Mouse (Mus musculus) monocyte, adult 2 months (primary cell): ENCODE data around the gene Tshz3.

Experiments
- DNase-seq, 2 experiments: peaks; one replicate each; pipeline ENCODE4 v3.0.0; 2022; ENCODE audit warnings: low spot score in 2 of 2, low read depth in 1 of 2

Gene Tshz3

DNA sequence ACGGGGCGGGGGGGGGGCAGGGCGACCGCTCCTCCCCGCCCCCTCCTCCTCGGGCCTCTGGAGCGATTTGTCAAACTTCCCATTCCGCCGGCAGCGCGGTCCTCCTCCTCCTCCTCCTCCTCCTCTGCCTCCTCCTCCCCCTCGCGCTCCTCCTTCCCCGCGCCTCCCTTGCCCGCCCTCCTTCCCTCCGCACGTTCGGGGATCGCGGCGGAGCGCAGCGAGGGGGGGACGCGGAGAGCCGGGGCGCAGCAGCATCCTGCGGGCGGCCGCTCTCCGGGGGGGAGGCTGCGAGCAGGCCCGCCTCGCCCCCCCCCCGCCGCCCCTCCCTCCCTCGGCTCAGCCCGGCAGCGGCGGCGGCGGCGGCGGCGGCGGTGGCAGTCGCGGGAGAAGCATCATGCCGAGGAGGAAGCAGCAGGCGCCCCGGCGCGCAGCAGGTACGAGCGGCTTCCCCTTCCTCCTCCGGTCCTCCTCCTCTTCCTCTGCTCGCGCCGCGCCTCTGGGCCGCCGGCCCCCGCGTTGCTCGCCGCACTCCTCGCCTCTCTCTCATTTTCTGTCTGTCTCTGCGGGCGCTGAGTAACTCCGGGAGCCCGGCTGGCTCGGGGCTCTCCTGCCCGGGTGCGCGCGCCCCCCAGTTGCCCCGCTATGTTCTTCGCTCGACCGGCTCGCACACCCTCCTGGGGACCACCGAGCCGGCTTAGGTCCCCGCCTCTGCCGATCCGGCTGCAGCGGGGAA lies at the start of gene Tshz3:
Gene Tshz3 (plus strand): TSS at position 263 of the 733 bp plus-strand sequence.
- DNase-seq: no peak

DNA sequence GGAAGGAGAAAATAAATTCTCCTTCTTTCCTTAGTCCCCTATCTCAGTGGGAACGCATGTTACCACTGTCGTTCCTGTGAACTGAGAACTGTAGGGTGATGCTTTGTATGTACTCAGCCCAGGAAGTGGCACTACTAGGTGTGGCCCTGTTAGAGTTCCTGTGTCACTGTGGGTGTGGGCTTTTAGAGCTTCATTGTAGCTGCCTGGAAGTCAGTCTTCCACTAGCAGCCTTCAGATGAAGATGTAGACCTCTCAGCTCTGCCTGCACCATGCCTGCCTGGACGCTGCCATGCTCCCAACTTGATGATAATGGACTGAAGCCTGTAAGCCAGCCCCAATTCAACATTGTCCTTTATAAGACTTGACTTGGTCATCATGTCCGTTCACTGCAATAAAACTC lies 42.0 kb upstream of the Tshz3 start:
- no peak for DNase-seq

DNA sequence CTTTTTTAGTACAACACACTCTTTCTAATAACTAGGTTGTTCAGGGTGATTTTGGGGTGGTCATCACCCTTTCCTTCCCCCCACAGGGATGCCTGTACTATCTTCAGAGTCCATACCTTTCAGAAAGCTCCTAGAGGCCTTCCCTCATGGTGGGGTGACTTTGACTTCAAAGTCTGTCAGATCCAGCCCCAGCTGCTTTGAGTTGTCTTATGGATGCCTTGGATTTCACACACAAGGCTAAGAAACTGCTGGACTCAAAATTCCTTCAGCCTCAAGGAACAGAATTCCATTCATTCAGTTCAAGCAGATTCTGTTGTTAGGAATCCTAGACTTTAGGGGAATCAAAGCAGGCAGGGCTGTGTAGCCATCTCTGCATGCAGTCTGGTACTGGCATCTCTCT lies 41.5 kb upstream of the Tshz3 start:
- DNase-seq: no peak

DNA sequence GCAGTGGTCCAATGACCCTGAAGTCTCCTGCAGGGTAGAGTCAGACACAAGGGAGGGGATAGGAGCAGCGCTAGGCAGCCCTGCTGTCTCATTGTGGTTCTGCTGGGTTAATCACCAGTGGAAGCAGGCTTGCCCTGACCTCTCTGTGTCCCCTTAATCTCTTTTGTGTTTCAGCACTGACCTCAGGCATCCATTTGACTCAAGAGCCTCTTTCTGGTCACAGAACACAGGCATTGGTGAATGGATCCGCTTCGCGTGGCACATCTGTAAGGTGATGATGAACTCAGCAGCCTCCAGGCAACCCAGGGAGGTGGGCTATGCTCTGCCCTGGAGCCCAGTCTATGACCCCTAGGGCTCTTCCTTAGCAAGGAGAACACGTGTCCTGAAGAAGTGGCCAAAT lies 39.6 kb upstream of the Tshz3 start:
- DNase-seq: no peak

DNA sequence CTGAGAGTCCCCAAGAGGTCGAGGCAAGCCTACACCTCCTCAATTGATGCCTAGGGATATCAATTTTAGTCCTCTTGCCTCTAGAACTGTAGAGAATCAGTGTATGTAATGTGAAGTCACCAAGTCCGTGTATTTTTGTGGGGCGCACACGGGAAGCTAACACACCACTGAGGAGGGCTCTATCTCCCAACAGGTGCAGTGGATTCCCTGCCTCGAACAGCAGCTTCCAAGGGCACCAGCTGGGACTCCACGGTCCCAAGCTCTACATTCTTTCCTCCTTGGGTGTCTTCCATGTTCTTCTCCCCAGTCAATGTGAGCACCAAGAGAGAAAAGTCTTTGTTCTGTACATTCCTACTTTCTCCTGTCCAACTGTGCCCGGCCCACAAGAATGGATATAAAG lies 38.7 kb upstream of the Tshz3 start:
- no peak for DNase-seq

DNA sequence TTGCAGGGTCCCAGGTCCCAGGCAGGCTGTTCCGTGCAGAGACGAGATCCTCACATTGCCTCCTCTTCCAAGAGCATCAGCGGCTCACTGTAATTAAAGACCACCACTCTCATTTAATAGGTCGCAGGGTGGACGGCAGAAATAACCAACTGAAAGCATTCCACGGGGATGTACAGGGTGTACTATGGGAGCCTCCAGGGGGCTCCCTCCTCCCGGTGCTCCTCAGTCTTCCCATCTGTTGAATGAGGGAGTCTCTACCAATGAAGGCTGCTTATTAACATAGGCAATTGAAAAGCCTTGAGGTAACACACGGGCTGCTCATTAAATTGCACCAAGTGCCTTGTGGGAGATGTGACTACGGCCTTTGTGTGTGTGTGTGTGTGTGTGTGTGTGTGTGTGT lies 37.3 kb upstream of the Tshz3 start:
- no peak for DNase-seq

DNA sequence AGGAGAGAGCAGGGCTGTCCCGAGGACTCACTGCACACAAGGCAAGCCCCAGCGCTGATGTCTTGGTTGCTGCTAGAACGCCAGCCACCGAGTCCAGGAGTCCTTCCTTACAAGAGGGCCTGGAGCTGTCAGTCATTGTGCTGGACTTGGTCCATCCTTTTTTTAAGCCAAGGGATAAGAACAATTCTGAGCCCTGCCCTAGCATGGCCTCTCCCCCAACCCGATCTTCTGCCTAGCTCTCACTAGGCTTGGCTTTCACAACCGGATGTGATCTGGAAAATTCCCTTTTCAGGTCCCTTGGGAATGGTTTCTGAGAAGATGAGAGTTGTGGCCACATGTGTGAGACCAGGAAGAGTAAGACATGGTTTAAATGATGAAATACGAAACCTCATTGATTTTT lies 34.5 kb upstream of the Tshz3 start:
- DNase-seq: no peak

DNA sequence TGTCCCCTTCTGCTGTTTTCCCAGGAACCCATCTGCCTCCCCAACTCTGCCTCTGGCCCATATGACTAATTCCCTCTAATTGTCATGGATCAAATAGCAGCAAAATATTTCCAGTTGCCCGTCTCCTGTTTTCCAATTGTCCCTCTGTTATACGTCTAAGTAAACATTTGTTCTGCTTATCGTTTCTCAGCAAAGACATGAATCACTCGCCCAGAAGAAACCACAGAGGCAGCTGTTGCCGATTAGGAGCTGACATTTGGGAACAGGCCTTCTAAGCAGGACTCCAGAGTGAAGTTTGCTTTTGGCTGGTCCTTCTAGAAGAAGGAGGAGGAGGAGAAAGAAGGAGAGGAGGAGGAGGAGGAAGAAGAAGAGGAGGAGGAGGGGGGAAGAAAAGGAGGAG lies 30.2 kb upstream of the Tshz3 start:
- DNase-seq: no peak

DNA sequence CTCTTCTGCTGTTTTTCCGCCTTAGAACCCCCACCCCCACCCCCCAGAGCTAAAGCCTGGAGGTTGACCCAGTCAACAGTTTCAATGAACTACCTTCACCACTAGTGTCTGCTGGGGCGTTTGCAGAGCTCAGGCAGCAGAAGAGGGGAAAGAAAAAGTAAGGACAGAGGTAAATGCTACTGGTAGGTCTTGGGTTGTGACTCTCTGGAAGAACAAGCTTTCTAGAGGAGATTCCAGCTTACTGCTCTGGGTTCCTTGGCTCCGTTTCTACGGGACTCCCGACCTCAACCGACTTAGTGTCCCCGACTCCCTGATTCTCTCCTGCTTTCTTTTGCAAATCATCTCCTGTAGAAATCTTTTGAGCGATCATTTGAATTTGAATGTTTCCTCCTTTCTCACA lies 19.9 kb upstream of the Tshz3 start:
- DNase-seq: no peak

DNA sequence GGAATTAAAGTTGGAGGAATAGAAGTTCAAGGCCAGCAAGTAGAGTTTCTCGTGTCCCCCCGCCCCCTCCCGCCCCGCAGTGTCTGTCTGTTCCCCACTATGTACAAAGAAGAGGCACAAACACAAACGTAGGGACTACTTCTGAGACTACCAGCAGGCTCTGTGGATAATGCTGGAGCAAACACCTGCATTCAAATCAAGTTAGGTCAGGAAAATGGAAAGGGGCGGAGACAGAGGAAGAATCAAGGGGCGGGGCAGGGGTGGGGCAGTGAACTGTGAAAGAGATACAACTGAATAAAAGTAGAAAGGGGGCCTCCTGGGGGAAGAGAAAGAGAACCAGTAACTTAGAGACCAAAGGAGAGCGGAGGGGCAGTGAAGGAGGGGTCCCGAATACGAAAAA lies 19.4 kb upstream of the Tshz3 start:
- DNase-seq: no peak

DNA sequence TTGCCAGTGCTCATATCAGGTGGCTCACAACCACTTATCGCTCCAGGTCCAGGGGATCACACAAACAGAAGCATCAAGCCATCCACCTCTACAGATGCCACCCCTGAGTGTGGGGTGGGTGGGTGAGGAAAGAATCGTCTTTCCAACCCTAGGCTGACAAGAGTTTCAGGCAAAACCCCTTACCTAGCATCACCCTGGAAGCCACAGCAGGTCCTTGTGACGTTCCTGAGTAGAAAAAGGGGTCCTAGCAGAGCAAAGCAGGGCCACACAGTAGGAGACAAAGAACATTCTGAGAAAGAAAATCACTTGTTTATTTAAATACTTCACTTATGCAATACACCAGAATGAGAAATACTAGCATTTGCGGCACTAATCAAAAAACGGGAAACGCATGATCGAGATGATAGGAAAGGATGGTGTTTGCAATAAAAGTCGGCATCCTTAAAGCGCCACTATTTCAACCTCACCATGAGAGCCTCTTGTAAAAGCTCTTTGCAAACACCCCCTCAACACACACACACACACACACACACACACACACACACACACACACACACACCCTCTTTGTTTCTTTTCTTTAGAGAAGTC lies 18.8 kb upstream of the Tshz3 start:
- DNase-seq: no peak

DNA sequence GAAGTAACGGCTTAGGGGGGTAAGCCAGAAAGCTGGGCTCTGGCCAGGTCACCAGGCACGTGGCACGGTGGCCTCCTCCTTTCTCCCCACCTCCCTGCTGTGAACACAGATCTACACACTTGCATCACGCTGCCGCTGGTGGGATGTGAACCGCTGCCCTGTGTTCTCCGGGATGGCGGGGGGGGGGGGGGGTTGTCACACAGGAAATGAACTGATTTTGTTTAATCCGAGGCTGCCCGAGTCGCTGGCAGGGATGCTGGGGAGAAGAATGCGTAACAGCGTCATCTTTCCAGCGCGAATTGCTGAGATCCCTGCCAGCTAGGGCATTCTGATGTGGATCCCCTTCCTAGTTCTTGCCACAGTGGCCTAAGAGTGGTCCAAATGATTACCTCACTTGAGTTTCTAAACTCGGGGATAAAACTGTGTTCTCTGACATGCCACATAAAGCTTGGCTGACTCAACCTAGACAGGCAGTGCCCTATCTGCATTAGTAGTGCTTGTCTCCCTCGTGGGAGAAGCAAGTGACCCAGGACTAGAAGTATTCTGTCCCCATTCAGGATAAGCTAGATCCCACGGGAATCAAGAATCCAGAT lies 18.0 kb upstream of the Tshz3 start:
- no peak for DNase-seq

DNA sequence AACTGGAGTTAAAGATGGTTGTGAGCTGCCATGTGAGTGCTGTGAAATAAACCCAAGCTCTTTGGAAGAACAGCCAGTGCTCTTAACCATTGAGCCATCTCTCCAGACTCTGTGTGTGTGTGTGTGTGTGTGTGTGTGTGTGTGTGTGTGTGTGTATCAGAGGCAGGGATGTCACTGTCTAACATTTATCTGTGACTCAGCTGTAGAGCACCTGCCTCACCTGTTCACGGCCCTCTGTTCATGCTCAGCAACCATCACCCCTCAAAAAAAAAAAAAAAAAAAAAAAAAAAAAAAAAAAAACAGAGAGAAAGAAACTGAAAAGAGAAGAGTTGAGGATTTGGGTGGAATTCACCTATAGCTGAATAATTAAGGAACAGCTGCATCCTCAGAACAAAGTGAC lies 10.4 kb upstream of the Tshz3 start:
- no peak for DNase-seq

DNA sequence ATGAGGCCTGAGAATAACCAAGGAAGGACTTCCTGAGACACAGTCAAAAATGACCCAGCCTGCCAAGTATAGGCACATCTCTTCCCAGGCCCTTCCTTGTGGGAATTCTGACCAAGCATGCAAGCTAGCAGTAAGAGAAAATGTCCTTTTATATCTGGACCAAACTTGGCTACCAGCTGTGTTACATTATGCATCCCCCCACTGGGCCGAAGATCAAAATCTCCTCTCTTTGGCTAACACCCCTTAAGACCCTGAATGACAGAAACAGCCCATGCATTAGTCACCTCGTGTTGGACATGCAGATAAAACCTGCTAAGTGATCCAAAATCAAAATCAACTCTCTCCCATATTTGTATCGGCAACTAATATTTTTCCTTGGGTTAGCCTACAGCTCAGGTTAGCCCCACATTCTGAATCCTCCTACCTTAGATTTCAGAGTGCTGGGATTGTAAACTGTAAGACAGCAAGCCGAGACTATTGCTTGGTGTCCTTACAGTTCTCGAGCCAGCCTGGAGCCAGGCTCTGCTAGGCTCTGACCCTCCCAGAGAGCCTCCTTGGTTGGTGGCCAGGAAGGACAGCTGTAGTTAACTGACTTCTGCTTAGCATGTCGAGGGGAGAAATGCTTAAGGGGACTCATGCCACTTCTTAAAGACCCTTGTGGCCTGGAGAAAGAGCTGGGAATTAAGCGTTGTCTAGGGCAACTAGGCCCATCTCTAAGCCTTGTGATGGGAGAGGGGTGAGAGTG lies 8.7 kb upstream of the Tshz3 start:
- DNase-seq: no peak

DNA sequence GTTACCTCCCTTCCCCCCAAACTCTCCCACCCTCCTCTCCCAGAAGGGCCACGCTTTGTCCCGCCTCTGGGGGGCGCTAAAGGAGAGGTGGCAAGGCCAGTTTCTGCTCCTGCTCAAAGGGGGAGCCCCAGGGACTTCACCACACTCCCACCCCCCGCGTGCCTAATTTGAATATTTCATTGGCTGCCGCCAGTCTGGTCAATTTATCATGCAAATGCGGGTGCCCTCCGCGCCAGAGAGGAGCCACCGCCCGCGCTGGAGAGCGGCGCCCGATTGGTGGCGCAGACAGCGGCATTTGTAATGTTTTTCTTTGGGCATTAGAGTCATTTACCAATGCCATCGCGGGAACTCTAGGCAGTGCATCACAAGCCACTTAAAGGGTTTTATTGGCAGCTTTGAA lies 7.4 kb upstream of the Tshz3 start:
- DNase-seq: no peak

DNA sequence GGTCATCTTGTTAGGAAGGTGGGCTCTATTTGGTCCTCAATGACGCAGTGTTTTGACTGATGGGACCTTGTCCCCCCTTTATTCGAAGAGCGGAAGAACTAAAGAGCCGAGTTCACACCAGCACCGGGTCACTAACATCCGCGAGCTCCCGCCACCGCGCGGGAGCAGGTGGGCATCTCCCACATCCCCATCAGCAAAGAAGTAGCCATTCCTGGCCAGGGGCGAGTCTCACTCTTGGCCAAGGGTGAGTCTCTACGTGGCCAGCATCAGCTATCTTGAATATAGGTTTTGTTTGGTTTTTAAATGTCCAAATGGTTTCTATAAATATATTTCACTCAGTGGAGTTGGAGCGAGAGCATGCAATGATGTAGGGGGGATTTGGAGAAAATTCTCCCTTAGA lies 6.3 kb upstream of the Tshz3 start:
- no peak for DNase-seq

DNA sequence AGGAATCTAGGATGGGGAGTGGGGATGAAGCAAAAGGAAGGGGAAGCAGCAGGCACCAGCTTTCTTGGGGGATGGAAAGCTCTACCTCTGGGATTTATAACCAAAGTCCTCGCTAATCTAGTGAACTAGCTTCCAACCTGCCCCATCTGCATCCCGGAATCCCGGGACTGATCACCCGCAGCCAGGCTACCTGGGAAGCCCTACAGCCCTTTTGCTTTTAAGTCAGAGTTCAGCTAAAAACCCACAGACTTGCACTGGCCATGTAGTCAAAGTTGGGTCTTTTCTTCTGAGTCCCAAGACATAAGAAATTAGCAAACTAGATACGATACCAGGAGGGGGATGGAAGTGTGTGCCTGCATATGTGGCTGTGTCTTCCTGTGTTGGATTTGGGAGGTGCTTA lies 5.5 kb upstream of the Tshz3 start:
- no peak for DNase-seq

DNA sequence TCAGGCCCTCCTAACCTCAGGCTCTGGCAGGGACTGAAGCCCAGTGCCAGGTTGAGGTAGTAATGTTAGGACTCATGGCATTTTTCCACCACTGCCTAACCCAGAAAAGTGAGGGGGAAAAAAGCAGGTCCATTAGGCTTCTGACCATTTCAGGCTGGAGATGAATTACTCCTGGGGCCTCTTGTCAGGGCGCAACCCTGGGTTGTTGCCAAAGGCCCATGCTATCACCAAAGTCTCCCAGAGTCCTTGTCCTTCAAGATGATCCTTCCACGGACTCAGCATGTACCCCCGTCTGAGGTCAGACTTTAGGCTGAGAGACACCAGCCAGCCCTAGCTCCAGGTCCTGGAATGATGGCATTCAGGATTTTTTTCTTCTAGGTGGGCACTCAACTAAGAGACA lies 4.8 kb upstream of the Tshz3 start:
- DNase-seq: no peak

DNA sequence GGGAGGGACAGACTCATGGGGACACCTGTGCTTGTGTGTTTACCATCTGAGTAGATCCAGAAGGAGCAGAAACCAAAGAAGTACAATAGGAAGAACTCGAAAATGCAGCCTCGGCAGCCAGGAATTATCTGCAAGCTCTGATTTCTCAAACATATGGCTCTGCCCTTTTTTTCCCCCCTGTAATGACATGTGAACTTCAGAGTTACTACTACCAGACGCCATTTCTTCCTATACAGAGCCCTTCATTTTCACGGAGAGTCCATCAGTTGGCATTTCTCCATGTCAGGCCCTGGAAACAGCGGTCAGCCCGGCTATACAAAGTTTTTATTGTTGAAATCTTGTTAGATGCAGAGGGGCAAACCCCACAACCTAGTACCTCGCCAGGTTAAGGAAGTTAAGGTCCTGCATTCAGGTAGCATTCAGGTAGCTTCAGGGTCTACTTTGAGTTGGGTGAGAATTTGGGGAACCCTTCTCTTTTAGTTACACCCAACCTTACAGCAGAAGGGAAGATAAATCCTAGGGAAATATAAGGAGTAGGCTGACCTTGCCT lies 3.2 kb upstream of the Tshz3 start:
- no peak for DNase-seq

DNA sequence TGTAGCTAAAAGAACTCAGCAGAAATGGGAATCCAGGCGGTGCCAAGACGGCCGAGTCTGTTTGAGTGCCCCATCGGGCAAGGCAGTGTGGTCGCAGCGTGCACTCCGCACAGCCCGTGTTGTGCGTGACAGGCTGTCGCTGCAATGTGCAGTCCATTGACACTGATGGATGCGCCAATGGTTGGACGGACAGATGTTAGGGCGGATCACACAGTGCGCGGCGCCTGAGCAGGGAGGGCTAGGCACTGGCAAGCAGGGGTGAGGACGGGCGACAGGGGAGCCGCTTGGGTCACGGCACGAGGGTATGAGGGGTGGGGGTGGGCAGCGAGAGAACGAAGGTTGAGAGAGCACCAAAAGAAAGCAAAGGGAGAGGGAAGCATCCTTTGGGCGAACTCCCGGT lies 2.6 kb upstream of the Tshz3 start:
- DNase-seq: no peak

DNA sequence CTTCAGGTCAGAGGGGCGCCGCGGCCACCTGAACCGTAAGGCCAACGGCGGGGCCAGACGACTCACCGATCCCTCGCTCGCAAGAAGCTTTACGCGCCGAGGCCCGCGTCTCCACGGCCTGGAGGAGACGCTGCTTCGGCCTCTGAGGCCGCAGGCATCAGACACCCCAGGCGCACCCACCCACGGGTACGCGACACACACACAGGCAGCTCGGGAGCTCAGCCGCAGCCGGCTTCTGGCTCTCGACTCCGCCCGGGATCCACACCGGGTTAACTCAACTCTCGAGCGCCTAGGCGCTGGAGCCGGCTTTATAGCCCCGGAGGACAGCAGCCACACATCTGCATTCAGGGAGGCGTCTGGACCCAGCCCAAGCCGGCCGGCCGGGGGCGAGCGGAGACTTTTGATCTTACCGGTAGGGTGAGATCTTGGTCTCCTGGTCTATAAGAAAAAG lies 2.1 kb upstream of the Tshz3 start:
- DNase-seq: no peak
